Mouse (Mus musculus): Measurements from ENCODE around the gene Fcer2a.

Fcer2a gene

DNA sequence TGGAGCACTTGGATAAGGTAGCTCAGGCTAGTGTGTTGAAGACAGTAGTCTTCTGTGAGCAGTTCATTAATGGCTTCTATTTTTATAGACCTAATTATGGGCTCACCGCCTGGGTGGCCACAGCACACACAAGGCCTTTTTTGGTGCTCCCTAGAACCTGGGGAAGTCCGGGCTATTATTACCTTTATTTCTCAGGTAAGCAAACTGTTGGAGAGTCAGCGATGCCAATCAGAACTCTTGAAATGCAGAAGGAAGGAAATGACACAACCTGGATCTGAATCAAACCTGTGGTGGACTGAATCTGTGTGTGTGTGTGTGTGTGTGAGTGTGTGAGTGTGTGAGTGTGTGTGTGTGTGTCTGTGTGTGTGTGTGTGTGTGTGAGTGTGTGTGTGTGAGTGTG, at the start of gene Fcer2a:
Gene Fcer2a (minus strand): TSS at position 55 of the 400 bp plus-strand sequence.
- in situ Hi-C loops (cut with MboI; ENCODE audit: low sequenced_read_pairs), result no loop called here

DNA sequence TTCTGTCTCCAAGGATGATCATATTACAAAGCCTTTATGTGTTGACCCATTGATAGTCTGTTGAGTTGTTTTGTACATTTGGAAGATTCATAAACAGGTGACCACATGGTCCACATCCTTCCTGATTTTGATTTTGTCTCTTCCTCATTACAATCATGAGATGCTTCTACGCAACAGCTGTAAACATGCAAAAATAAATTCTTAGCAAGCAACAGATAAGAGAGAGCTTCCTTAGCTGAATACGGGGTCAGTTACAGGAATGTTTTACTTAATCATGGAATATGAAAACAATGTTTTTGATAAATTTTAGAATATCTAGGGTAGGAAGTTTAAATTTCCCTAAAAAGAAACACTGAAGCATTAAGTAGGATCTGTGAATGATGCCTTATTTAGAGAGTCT, 43.0 kb upstream of the Fcer2a start:
- in situ Hi-C loops (cut with MboI; ENCODE audit: low sequenced_read_pairs), result no loop called here

DNA sequence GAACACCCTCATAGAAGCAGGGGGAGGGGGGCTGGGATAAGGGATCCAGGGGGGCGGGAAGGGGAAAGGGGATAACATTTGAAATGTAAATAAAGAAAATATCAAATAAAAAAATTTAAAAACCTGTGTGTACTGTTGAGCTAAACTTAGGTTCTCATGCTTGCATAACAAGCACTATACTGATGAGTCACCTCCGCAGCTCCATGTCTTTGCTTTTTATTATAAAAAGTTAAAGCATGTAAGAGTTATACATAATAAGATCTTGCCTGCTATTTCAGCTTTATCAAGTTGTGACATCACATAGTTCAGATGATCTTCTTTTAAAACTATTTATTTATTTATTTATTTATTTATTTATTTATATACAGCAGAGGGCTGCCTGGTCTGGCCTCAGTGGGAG, 41.6 kb upstream of the Fcer2a start:
- in situ Hi-C loops (cut with MboI; ENCODE audit: low sequenced_read_pairs), result no loop called here

DNA sequence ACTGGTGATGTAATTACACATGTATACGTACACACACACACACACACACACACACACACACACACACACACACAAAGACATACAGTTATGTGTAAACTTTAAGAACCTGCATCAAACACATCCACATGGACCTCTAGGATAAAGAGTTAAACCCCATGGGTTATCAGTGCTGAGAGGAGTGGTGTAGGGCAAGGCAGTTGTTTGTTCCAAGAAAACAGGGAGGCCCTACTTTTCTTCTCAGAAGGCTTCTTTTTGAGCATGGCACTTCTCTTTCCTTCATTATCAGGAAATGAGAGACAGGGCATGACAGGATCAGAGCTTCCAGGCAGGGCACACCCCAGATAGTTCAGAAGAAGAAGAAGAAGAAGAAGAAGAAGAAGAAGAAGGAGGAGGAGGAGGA, 40.1 kb upstream of the Fcer2a start:
- in situ Hi-C loops (cut with MboI; ENCODE audit: low sequenced_read_pairs), result no loop called here

DNA sequence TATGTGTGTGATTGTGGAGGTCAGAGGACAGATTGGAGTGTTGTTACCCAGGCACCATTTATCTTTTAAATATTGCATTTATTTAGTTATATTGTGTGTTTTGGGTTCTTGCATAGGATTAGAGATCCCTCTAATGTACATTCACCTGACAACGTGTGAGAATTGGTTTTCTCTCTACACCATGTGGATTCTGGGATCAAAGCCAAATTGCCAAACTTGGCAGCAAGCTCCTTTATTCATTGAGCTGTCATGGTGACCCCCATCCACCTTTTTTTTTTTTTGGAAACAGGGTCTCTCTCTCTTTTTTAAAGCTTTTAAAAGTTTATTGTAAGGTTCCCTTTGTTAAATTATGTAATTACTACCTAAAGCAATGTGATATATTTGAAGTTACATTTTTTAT, 27.1 kb upstream of the Fcer2a start:
- in situ Hi-C loops (cut with MboI; ENCODE audit: low sequenced_read_pairs), result loop anchor here (10.0 kb wide), 1 partner anchor 234 kb away; the partner anchor contains the start of gene Cd209c

DNA sequence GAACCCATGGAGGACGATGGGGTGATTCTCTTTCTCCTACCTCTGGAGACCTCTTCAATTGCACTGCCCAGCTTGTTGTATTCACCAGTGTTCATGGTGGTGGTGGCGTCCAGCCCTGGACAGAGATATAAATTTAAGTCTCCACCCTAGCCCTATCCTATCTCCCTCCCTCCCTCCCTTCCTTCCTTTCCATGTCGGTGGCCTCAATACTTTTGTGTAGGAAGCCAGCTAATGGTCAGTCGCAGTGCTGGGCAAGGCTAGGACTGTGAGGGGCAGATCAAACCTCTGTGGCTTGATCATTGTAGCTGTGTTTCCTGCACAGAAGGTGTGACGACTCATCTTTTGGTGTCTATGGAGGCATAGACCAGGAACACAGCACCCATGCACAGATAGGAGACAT, 26.6 kb upstream of the Fcer2a start, which contains the start of gene Clec4g:
Gene Clec4g (minus strand): TSS at position 101 of the 400 bp plus-strand sequence.
- in situ Hi-C loops (cut with MboI; ENCODE audit: low sequenced_read_pairs), result loop anchor here (10.0 kb wide), 1 partner anchor 234 kb away; the partner anchor contains the start of gene Cd209c

DNA sequence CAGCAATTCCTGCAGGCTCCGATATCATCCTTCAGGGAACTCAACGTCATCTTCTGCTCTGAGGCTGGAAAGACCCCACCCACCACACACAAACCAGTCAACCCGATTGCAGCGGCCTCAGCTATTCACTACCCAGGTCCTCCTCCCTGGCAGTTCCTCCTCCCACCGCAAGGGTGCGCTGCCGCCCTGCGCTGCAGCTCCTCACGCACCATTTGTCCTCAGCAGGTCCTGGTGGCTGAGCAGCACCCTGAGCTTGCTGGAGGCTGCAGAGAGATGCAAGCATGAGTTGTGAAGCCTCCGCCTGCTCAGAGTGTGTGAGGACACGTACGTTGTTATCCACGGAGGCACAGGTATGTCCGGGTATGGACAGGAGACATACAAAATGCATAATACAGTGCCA, 24.6 kb upstream of the Fcer2a start:
- in situ Hi-C loops (cut with MboI; ENCODE audit: low sequenced_read_pairs), result no loop called here

DNA sequence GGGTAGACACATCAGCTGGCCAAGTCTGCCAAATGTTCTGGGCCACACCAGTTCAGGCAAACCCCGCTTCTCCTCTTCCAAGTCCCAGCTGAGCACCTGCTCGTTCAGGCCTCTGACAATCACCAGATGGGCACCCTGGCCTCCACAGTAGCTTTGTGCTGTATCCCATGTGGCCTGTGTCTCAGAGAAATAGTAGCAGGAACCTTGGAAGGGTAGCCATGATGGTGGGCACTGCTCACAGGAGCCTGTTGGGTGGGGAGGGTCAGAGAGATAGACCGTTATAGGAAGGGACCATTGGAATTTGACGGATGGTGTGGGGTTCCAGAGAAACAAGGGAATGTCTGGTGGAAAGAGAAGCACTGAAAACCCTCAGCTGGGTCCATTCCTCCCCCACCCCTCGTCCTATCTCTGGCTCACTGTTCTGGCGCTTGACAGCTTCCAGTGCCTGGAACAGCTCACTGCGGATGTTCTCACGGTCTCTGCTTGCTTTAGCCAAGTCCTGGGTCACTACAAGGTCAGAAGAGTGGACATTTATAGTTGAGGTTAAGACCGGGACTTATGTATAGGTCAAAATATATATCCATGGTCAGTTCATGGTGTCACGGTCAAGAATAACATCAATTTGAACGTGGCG, 23.5 kb upstream of the Fcer2a start:
- in situ Hi-C loops (cut with MboI; ENCODE audit: low sequenced_read_pairs), result no loop called here

DNA sequence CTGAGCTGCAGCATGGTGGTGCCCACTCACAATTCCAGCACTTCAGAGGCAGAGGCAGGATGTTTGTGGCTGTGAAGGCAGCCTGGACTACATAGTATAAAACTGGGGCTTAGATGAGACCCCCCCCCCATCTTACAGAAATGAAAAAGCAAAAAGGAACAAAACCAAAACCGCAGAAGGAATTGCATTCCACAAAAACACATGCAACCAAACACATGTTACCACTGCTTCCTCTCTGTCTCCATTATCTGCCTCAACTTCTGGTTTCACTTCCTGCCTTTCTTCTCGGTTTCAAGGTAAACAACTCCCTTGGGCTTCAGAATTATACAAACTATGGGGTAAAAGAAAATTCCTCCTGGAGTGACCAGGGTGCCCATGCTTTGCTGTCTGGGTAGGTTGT, 17.7 kb upstream of the Fcer2a start:
- in situ Hi-C loops (cut with MboI; ENCODE audit: low sequenced_read_pairs), result no loop called here

DNA sequence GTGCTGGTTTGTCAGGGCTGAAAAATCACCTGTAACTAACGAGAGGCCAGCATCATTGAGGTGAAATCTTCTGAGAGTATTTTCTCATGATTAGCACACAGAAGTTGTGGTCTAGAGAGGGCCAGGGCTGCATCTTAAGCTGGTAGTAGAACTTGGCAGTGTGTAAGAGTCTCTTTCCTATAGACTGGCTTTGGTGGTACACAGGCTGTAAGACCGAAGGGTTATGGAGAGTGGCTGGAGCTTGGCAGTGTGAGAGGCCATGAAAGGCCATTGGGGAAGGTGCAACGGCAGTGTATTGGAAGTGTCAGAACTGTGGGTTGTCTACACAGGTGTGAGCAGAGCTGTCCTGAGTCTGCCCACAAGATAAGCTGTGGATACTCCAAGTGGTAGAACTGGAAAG, 16.3 kb upstream of the Fcer2a start:
- in situ Hi-C loops (cut with MboI; ENCODE audit: low sequenced_read_pairs), result no loop called here

DNA sequence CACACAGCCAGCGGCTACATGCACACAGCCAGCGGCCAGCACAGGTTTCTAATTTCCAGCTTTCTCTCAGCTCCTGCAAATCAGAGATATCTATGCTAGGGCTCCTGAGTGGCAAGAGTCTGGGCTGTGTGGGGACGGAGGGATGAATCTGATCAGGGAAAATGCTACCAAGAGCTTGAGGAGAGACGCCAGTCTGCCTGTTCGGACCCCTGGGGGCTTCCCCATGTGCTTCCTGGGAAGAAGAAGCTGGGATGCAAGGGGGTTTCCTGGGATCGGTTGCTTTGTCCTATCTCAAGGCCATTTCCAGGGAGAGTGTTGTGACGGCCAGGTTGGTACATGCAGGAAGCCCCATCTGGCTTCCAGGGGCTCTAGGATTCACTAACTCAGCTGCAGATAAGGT, 13.6 kb upstream of the Fcer2a start:
- in situ Hi-C loops (cut with MboI; ENCODE audit: low sequenced_read_pairs), result no loop called here

DNA sequence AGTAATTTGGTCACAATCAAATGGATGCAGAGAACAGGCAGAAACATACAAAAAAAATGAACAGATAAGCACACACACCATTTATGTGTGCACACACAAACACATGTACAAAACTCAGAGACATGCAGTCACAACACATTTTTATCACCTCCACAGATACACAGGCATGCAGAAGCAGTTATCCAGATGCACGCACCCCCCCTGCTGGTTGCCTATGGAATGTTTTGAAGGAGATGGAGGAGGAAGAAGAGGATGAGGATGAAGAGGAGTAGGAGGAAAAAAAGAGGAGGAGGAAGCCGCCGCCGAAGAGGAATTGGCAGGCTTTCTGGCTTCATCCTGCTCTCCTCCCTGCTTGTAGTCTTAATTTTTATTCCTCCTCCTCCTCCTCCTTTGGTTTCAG, 11.7 kb upstream of the Fcer2a start:
- in situ Hi-C loops (cut with MboI; ENCODE audit: low sequenced_read_pairs), result no loop called here

DNA sequence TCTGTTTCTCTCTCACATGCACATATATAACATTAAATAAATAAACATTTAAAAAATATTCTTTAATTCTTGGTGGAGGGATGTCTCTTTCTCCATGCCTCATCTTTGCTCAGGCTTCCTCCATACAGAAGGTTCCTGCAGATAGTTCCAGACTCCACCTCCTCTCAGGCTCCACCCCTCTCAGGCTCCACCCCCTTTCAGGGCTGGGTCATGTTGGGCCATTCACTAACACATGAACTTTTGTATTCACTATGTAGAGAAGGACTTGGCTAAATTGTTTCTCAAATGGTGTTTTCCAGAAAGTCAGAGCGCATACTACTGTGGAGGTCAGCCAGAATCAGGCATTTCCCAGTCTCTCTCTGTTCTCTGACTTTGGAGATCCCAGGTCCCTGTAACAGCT, 7.5 kb upstream of the Fcer2a start:
- in situ Hi-C loops (cut with MboI; ENCODE audit: low sequenced_read_pairs), result no loop called here

DNA sequence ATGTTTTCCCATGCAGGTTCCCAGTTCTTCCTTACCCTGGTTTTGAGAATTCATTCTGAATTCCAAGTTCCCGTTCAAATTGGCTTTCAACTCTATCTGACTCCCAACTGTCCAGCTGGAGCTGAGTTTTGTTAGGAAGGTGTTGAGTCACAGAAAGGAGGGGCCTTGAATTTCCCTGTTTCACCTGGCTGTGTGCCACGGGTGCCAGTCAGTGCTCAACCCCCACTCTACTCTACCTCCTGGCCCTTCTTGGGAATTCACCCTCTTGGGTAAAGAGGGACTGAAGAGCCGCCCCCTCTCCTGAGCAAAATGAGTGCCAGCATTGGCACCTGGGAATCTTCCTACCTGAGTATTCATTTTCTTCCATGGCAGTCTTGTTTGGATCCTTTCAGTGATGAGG, 3.2 kb downstream of the Fcer2a start:
- in situ Hi-C loops (cut with MboI; ENCODE audit: low sequenced_read_pairs), result no loop called here

DNA sequence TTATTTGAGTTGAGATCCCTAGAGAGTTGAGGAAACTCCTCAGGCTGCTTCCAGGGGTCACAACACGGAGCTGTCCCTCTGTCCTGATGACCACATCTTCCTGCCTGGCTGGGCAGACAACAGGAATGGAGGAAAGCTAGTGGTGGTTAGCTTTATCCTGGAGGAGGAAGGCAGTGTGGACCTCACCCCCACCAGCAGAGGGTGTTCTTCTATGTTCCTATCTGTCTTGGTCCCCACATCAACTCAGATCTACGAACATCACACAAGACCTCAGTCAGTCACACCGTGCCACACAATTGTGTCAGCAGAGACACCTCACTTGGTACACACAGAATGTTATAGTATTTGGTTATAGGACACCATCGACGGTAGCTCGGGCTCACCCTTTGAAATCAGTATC, 6.4 kb downstream of the Fcer2a start:
- in situ Hi-C loops (cut with MboI; ENCODE audit: low sequenced_read_pairs), result no loop called here

DNA sequence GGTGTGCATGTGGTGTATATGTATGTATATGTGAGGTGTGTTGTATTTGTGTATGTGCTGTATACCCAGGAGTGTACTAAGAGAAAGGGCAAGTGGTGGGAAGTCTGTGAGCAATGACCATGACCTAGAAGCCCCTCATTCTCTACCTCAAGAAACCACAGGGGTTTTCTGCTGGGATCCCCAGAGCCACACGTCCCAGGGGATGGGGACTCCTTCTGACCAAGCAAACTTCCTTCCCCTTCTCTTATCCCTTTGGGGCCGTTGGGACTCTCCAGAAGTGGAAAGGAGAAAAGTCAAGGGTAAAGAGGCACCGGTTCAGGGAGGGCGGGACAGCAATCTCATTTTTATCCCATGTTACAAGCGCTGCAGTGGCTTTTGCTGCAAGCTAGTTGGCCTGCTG, 8.6 kb downstream of the Fcer2a start:
- in situ Hi-C loops (cut with MboI; ENCODE audit: low sequenced_read_pairs), result no loop called here

DNA sequence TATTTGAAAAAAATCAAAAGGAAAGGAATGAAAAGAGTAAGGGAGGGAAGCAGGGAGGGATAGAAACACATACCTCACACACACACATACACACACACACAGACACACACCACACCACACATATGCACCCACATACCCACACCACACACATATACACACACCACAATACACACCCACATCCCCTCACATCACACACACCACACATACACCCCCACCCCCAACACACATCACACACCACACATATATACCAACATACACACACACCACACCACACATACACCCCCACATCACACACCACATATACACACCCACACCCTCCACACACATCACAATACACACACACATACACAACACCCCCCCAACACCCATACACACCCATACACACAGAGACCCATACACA, 9.4 kb downstream of the Fcer2a start:
- in situ Hi-C loops (cut with MboI; ENCODE audit: low sequenced_read_pairs), result no loop called here

DNA sequence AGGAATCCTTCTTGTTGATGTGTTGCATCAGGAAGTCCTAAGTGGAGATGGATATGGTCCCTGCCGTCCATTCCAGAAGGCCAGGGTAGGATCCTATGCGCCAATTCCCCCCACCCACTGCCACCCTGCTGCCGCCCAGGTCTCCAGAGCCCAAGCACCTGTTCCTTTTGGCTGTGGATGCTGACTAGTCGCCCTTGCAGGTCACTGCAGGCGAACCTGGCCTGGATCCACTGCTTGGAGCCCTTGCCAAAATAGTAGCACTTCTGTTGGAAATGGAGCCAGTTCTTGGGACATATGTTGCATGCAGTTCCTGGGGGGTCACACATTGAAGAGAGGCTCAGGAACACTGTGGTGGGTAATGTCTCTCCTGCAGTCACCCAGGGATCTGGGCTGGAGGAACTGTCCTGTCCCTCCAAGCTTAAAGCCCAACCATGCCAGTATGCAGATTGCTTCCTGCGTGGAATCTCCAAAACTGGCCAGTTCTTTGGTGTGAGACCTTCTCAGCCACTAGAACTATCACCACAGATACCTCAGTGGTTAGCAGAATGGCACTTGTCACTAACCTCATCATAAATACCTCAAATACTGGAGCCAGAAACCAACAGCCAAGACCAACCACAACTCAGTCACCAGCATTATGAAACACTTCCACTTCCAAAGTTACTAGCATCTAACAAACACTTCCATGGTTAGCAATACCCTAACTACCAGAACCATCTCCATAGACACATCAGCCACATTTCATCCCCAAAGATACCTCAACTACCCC, 10.4 kb downstream of the Fcer2a start:
- in situ Hi-C loops (cut with MboI; ENCODE audit: low sequenced_read_pairs), result no loop called here

DNA sequence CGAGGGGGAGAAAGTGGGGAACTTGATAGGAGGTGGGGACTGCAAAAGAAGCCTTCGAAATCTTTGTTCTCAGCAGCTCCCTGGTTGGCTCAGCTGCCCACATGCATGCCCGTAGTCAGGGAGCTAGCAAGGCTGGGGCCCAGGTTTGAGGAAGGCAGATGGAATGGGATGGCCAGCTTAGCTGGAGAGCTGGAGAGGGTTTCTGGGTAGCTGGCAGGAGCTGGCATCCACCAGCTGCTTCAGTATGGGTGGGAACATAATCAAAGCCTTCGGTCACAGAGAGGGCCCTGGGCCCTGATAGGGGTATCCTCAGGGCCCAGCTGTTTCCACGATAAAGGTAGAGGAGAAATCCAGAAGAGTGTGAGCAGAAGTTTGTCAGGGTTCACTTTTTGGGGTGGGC, 11.5 kb downstream of the Fcer2a start:
- in situ Hi-C loops (cut with MboI; ENCODE audit: low sequenced_read_pairs), result no loop called here

DNA sequence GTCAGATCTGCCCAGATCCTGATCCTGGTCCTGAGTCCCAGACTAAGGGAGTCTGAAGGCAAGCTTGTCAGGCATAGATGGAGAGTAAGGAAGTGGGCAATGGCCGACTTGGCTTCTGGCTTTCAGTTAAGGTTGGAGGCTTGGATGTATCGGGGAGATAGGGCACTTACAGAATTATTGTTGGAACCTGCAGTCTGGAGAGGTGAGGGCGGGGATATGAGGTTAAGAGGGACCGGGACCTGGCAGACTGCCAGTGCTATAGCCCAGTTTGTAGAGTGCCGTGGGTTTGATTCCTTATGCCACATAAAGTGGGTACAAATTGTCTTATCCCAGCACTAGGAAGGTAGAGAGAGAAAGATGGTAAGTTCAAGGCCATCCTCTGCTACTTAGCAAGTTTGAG, 14.3 kb downstream of the Fcer2a start:
- in situ Hi-C loops (cut with MboI; ENCODE audit: low sequenced_read_pairs), result no loop called here

DNA sequence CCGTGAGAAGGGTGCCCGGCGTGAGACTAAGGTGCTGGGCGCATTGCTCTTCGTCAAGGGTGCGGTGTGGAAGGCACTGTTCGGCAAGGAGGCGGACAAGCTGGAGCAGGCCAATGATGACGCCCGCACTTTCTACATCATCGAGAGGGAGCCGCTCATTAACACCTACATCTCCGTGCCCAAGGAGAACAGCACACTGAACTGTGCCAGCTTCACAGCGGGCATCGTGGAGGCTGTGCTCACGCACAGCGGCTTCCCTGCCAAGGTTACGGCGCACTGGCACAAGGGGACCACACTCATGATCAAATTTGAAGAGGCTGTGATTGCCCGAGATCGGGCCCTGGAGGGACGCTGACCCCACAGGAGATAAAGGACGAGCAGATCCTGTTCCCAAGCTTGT, 14.7 kb downstream of the Fcer2a start:
- in situ Hi-C loops (cut with MboI; ENCODE audit: low sequenced_read_pairs), result no loop called here

DNA sequence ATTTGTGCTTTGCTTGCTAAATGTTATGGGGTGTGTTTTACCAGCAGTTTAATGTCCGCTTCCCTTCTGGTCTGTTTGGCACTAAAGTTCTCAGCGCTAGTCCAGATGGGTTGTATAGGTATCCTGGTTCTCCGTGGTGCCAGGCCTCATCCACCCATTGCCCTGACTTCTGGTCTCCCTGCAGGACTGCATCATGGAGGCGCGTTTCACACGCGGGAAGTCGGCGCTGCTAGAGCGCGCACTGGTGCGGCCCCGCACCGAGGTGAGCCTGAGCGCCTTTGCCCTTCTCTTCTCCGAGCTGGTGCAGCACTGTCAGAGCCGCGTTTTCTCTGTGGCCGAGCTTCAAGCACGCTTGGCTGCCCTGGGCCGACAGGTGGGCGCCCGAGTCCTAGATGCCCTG, 15.1 kb downstream of the Fcer2a start:
- in situ Hi-C loops (cut with MboI; ENCODE audit: low sequenced_read_pairs), result no loop called here
